Mouse (Mus musculus): ENCODE data around the gene Ccnb2.
"Not testable (repeated sequence)": the region's sequence is repeated elsewhere in the genome, so short reads cannot be mapped to it uniquely, and the experiment has no call there.

Gene Ccnb2

DNA sequence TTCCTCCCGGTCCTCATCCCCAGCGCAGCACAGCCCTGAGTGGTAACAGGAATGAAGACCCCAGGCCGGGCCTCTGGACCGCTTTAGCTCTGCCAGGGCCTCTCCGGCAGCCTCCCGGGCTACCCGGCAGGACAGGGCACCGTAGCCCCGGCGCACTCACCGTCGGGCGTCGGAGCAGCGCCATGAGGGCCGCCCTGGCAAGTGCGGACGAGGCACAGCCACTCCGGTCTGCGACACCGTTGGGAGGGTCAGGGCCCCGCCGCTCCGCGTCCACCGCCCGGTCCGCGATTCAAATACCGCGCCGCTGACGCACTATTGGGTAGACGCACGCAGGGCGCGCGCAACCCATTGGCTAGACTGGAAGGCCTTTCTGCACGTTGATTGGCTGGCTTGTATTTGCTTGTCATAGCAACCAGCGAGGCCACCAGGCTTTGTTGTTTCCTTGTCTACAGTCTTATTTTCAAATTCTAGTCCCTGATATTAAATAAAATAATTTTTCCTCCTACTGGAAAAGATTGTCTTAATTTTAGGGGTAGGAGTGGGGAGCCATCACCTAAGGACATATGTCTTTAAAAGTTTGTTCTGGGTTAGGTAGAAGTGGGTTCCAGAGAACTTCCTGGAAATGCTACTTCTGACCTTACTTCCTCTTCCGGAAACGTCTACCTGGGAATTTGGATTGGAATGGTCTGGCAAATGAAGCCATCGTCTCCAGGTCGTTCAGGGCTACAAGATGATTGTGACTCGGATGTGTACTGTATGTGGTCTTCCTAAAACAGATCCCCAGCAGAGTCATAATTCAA lies at the start of gene Ccnb2:
Gene Ccnb2, minus strand, starts transcription at position 291 of the 800 bp plus-strand sequence.
- DNase-seq (ENCODE audit: low spot score in 2 of 2) = peak; percentile 85 to 87

DNA sequence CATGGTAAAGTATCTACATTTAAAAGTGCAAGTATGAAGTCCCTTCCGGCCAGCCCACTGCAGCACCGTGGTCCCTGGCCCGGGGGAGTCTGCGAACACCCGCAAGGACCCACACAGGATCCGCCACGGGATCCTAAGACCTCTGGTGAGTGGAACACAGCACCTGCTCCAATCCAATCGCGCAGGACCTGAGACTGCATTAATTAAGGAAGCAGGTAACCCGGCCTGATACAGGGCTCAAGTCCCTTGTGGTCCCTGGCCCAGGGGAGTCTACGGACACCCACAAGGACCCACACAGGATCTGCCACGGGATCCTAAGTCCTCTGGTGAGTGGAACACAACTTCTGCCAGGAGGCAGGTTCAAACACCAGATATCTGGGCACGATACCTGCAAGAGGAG lies 41.7 kb upstream of the Ccnb2 start:
- DNase-seq (ENCODE audit: low spot score in 2 of 2) = not testable (repeated sequence)

DNA sequence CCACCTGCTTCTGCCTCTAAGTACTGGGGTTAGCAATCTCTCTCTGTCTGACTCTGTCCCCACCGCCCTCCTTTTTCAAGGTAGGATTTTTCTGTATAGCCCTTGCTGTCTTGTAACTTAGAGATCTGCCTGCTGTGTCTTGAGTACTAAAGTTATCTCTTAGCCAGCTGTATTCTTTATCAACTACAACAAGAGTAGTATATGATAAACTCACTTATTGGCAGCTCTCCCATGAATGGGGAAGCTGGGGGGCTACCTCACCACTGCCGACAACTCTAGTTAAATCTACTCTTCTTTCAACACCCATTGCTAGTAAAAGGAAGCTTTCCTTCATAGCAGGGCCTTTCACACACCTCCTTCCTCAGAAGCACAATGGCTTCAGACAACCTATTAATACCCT lies 31.0 kb upstream of the Ccnb2 start:
- DNase-seq (ENCODE audit: low spot score in 2 of 2) = no peak

DNA sequence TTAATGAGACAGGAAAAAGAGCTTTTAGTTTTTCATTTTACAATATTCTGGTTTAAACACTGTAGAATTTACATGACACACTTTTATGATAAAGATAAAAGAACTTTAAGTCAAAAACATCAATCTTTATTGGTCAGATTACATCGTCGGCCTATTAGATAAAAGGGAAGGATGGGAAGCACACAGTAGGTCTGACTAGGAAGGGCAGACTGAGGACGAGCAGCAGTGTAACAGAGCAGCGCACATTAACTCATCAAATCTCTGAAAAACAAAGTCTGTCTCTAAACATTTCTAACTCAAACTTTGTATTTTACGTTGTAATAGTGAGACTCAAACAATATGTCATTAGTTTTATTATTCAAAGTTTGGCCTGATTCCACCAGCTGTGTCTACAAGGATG lies 27.7 kb upstream of the Ccnb2 start:
- DNase-seq (ENCODE audit: low spot score in 2 of 2) = no peak

DNA sequence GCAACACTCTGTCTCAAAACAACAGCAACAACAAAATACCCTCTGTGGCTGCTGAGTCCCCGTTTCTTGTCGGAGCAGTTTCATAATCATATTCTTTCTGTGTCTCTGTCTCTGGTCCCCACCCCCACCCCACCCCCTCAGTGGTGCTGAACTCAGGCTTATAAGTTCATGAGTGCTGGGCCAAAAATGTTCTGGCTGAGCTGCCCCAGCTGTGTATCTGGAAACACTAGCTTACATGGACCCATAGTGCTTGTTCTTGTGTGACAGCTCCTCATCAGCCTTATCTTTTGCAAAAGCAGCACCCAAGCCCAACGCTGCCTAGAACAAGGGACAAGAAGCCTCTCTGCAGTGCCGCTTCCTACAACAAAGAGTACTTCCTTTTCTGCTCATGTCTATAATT lies 18.6 kb upstream of the Ccnb2 start:
- no peak for DNase-seq (ENCODE audit: low spot score in 2 of 2)

DNA sequence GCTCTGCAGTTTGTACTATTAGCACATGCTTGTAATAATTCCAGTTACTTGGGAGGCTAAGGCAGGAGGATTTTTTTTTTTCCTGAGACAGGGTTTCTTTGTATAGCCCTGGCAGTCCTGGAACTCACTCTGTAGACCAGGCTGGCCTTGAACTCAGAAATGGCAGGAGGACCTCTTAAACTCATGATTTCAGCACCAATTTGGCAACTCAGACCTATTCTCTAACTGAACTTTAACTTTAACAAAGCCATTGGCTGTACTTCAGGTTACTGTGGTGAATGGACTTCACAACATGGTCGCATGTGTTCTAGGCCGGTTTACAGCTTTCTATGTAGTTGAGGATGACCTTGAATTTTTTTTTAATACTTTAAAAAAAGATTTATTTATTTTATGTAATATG lies 1.3 kb upstream of the Ccnb2 start:
- no peak for DNase-seq (ENCODE audit: low spot score in 2 of 2)

DNA sequence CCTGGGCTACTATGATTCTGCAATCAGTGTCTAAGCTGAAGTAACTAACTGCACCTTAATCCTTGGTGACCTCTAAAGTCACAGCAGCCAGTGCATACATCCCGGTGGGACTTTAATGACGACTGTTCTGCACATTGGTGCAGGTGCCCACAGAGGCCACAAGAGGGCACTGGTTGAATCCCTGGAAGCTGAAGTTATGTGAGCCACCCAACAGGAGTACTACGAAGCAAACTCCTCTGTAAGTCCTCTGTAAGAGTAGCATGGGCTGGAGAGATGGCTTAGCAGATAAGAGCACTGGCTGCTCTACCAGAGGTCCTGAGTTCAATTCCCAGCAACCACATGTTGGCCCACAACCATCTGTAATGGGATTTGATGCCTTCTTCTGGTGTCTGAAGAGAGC lies 4.9 kb downstream of the Ccnb2 start:
- peak in 1 of 2 experiments; percentile 24 for DNase-seq (ENCODE audit: low spot score in 2 of 2)

DNA sequence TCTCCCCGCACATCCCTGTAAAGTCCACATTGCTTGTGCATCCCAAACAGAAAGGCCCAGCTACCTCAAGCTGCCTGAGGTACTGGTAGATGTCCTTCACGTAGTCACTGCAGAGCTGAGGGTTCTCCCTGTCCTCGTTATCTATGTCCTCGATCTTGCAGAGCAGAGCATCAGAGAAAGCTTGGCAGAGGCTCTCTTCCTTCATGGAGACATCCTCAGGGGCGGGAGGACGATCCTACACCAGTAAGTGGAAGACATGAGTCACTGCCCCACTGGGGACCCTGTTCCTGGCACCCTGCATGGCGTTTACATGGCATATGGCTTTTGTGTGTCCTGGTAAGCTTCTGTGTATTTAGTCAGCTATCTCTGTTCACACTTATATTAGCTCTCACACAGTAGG lies 8.3 kb downstream of the Ccnb2 start:
- DNase-seq (ENCODE audit: low spot score in 2 of 2) = no peak

DNA sequence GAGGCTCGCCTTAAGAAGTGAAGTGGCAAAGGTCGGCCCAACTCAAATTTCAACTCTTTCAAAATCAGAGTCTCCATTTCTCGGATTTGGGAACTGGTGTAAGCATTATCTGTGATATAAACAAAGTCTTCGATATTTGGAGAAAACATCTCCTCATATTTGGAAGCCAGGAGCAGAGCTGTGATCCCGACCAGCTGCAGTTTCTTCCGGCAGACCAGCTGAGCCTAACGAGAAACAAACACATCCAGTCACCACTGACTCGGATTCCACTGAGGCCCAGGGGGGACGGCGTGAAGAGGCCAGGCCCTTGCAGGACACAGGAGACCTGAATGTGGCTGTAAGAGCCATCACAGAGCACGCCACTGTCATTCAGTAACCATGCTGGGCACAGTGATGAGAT lies 10.7 kb downstream of the Ccnb2 start:
- no peak for DNase-seq (ENCODE audit: low spot score in 2 of 2)

DNA sequence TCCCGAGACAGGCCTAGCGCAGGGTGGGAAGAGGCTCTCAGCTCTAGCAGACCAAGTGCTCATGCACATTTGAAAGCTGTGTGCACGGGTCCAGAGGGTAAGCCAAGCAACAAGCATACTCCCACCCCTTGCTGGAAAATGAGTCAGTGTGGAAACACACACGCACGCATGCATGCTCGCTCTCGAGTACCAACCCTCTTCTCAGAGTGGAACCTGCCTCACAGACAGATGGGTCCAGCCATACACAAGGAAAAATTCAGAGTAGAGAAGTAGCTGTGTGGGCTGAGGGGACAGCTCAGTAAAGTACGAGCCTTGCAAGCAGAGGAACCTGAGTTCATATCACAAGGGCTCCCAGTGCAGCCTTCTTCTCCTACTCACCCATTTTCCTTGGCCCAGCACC lies 11.6 kb downstream of the Ccnb2 start:
- no peak for DNase-seq (ENCODE audit: low spot score in 2 of 2)

DNA sequence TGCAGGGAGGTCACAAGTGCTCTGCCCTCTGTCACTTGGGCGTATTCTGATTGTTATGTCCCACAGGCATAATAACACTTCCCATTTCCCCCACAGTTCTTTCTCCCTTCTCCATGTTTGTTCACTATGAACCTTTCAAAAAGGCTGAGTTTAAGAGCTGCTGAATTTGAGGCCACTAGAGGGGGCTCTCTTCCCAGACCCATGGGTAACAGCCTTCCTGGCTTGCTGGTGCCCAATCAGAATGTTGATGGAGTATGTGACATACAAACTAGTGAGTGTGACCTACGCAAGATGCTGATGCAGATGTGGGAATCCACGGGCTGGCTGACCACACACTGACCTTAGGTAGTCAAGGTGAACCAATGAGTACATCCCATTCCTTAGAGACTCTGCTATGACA lies 12.6 kb downstream of the Ccnb2 start:
- peak in 1 of 2 experiments; percentile 20 for DNase-seq (ENCODE audit: low spot score in 2 of 2)

DNA sequence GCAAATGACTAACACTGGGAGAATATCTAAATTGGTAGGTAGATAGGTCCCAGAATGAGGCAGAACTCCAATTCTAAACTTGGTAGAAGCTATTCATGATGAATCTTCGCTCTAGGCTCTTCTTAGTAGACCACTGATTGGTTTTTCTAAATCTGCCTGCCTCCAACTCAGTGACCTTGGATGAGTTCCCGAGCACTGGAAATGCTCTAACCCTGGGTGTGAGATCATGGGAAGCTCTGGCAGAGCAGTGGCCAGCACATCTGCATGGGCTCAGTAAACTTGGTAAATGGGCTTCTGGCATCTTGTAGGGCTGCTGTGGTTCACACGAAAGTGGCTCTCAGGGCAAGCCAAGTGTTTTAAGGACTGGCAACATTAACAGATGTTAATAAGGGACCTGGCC lies 14.8 kb downstream of the Ccnb2 start:
- no peak for DNase-seq (ENCODE audit: low spot score in 2 of 2)

DNA sequence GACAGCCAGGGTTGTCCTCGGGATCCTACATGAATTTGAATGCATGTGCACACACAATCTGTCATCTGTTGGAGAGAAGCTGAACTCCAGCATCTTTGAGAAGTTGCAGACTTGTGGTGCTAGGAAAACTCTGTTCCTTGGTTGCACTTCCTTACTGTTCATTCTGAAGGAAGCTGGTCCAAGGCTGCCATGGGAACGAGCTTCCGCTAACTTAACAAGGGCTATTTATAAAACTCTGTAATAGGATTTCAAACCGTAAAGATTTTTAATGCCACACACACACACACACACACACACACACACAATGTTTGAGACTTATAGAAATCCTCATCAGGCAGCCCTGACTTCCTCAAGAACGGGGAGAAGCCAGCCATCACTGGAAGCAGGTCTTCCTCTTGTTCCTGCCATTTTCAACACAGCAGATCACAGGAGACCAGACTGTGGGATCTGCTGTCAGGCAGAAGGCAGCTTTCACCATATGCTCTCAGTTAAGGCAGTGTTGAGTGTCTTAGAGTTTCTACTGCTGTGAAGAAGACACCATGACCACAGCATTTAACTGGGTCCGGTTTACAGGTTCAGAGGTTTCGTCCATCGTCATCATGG lies 19.3 kb downstream of the Ccnb2 start:
- DNase-seq (ENCODE audit: low spot score in 2 of 2) = no peak

DNA sequence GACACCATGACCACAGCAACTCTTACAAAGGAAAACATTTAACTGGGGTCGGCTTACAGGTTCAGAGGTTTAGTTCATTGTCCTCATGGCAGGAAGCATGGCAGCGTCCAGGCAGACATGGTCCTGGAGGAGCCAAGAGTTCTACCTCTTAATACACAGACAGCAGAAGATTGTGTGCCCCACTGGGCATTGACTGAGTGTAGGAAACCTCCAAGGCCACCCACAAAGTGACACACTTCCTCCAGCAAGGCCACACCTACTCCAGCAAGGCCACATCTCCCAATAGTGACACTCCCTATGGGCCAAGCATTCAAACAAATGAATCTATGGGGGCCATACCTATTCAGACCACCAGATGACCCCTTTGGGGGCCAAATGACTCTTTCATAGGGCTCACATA lies 25.3 kb downstream of the Ccnb2 start:
- DNase-seq (ENCODE audit: low spot score in 2 of 2) = no peak

DNA sequence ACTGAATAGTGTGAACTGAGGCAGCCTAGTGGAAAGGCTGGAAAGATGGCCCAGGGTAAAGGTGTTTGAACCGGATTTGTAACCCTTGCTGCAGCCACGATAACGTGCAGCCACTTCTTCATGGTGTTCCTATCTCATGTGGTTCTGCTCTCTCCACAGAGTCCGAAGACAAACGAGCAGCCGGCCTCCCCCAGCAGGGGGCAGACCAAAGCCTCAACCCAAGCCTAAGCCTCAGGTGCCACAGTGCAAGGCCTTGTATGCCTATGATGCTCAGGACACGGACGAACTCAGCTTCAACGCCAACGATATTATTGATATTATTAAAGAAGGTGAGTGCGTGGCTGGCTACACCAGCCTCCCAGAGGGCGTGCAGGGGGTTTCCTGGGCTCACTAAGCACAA lies 25.7 kb downstream of the Ccnb2 start:
- no peak for DNase-seq (ENCODE audit: low spot score in 2 of 2)

DNA sequence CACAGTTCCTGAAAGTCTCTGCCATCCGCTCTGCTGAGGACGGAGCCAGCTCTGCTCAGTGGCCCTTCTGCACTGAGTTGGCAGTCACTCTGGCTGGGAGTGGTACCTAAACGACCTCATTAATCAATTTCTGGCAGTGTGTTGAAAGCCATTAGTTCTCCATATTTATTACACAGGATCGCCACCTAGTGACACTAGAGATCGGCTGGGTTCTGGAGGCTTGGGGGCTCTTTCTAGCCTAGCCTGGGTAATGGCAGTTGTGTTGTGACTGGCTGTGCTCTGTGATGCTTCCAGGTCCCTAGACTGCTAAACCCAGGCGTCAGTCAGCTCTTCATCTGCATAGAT lies 28.8 kb downstream of the Ccnb2 start:
- DNase-seq (ENCODE audit: low spot score in 2 of 2) = no peak

DNA sequence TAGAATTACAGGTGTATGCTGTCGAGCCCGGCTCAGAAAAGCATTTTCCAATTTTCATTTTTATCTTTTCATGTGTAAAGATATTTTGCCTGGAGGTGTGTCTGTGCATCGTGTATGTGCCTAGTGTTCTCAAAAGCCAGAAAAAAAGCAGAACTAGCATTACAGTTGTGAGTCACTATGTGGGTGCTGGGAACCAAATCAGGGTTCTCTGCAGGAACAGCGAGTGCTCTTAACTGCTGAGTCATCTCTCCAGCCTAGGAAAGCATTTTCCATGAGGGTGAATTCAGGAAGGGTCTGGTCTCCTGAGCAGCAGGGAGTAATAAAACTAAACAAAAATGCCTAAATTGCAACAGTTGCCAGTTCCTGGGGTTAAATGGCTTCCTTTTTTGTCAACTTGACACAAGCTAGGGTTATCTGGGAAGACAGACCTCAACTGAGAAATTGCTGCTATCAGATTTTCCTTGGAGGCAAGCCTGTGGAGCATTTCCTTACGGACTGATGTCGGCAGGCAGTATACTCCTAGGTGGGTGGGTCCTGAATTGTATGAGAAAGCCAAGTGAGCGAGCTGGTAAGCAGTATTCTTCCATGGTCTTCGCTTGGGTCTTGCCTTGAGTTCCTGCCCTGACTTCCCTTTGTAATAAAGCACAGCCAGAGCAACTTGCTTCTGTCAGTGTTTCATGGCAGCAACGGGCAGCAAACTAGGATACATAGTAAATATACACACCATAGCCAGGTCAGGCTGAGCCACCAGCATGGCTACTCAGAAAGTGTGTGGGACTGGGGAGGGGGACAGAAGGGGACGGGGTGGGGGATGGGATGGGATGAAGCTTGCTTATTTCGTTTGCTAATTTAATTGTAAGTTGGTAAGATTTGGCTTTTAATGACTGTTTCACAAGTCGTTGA lies 29.4 kb downstream of the Ccnb2 start:
- no peak for DNase-seq (ENCODE audit: low spot score in 2 of 2)

DNA sequence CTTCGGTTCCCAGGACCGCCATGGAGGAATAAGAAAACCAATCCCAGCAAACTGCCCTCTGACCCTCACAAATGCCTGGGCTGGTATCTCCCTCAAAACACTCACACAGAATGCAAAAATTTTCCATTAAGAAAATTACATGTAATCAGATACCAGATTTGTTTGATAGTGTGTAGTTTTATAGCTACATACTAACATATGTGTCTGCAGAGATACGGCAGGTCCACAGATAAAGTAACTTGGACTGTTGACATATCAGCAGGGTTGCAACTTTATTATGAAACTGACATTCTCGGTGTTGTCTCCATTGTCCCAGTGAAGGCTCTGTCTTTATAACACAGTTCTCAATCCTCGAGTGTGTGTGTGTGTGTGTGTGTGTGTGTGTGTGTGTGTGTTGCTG lies 30.3 kb downstream of the Ccnb2 start:
- DNase-seq (ENCODE audit: low spot score in 2 of 2) = no peak

DNA sequence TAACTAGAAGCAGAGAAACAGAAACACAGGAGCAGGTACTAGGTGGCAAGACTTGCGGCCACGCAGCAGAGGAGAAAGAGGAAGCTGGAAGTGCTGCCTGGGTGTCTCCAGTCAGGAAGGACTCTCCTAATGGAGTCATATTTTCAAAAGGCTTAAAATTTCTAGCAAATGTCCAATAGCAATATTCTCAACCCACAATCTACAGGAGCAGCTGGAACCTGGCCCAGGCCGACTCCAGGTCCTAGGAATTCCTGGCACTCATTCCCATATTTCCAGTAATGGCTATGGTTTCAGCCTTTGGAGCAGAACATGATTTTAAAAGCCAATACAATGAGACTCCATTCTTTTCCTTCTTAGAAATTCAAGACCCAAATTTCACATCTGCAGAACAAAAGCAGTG lies 31.8 kb downstream of the Ccnb2 start:
- DNase-seq (ENCODE audit: low spot score in 2 of 2) = no peak

DNA sequence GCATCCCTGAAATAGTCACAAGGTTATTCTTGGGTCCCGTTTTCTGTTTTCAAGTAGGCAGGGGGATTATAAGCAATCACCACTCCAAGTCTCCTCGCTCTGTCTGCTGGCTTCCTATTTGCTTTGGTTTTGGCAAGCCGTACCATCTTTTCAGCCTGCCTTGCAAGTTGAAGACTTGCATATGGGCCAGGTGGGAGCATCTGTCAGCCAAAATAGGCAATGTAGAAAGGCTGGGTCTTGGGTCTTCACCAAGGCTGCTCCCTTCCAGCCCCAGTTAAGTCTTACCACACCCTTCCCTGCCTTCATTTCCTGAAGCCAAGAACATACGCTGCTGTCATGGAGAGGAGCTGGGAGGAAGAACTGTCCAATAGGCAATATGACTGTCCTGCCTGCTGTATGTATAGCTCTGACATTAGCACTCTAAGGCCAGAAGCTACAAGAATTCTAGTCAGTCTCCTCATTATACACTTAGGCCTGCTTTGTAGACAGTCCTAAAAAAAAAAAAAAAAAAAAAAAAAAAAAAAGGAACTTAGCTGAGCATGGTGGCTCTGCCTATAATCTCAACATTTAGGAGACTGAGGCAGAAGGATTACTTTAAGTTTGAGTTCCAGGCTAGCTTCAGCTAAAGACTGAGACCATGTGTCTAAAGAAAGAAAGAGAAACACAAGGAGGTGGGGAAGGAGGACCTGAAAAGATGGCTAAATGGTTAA lies 33.8 kb downstream of the Ccnb2 start:
- no peak for DNase-seq (ENCODE audit: low spot score in 2 of 2)

DNA sequence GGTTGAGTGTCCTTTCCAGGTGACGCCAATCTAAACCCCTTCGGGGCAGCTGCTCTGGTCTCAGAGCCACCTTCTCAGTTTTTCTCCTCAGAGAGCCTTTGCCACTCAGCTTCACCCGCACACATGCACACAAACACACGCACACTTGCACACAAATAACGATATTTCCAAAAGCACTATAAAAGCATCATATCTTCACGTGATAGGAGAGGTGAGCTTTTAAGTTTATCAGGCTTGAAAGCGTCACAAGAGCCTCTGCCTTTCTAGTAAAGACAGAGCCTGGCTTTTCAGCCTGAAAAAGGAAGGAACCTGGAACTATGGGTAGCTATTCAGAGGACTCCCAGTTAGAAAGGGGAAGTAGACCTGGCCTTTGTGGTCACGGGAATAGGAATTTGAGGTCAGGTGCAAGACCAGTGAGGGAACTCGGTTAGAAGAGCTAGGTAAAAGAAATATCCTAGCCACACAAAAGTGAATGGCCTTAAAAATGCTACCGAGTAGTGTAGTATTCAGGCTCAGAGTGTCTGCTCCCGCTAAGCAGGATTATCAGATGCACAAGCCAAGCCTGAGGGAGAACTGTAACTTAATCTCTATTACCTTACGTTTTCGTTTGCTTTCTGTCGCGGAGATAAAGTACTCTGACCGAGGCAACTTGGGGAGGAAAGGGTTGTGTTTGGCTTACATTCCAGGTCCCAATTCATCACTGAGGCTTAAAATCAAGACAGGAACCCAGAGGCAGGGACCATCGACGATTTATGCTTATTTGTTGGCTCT lies 36.2 kb downstream of the Ccnb2 start:
- no peak for DNase-seq (ENCODE audit: low spot score in 2 of 2)
